ENCODE assay signal across 11 mouse cellular contexts in the genomic region with DNA sequence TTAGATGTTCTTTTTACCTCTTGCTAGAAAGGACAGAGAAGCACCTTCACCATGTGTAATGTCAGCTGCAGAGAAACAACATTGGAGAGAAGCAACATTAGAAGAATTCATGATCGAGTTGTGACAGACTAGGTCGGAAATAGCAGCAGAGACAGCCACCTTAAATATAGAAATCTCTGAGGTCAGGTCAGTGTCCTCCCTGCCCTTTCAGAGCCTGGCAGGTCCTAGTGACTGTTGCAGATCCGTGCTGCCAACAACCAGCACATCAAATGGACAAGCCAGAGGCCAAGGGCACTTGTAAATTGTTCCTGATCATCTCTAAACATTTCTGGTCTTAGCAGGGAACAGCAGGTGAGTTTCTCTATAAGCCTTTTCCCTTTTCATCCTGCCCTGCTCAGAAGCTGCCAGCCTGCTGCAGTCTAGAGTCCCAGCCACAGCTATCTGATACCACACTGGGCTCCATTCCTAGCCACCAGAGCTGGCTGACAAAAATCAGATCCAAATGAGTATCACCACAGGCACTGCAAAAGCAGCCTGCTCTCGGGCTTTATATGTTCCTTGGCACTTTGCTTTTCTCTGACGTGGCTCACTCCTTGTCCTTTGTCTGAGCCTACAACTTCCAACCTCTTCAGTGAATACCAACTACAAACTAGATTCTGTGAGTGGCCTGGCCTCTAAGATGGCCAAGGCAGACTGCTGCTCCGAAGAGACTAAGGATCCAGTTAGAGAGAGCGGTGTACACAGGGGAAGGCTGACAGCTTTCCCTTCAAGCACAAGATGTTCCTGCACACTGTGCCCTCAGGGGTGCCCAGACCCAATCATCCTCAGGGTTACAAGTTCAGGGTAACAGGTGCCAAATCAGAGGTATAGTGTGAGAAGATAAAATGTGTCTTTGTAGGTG.
A peak's percentile ranks its signal among the peaks of the same experiment; 100 is the strongest.
DNase-seq lines count a peak whose midpoint lies in the region; ATAC-seq and TF ChIP-seq lines count a peak whose summit lies in the region.
"Had no signal": no experiment of that assay in that cellular context is flagged by ENCODE, and none has a peak within 500 bp of the region (broad histone marks: within the 10 kb centered on the region; RNA-seq: fewer than 3 reads in every experiment).

No protein-coding gene starts in this region.

- H3K9me3 ChIP-seq in hindbrain, embryonic 15.5 days = no peaks in the 10 kb centered on the region
- H3K9me3 ChIP-seq in intestine, embryonic 15.5 days = no peaks in the 10 kb centered on the region
- H3K9me3 ChIP-seq: embryonic facial prominence, embryonic 13.5 days; limb, embryonic 12.5 days had no signal

- no peak for TF ChIP-seq POLR2A in kidney, adult 2 months (IDR thresholded peaks at IDR 0.05; ENCODE audit: low read depth, low read length)

- H3K4me1 ChIP-seq in hindbrain, embryonic 15.5 days (replicated peaks) = no peaks in the 10 kb centered on the region; the same call in 1 of the 2 replicates
- no peaks in the 10 kb centered on the region for H3K4me1 ChIP-seq in kidney, adult 2 months (ENCODE audit: control insufficient read depth, insufficient read depth, low read length)
- H3K4me1 ChIP-seq in intestine, embryonic 15.5 days (replicated peaks) = no peaks in the 10 kb centered on the region

- H3K27ac ChIP-seq in gastrocnemius, adult 2 months = peak overlapping the region; percentile 95
- peak overlapping the region; percentile 42 for H3K27ac ChIP-seq in hindbrain, embryonic 15.5 days (replicated peaks)
- no peak overlapping the region for H3K27ac ChIP-seq in kidney, adult 2 months (ENCODE audit: insufficient read depth, low read depth, low read length)
- H3K27ac ChIP-seq in intestine, embryonic 15.5 days = no peak overlapping the region
- H3K27ac ChIP-seq: embryonic facial prominence, embryonic 13.5 days; limb, embryonic 12.5 days had no signal

- 48% methylated on average over 7 of the region's 7 CpGs for WGBS in hindbrain, embryonic 15.5 days
- WGBS in kidney, adult 2 months = 72% methylated on average over 7 of the region's 7 CpGs
- 74% methylated on average over 7 of the region's 7 CpGs for WGBS in intestine, embryonic 15.5 days

- peak overlapping the region; percentile 52 for H3K4me3 ChIP-seq in gastrocnemius, adult 2 months
- no peak overlapping the region for H3K4me3 ChIP-seq in hindbrain, embryonic 15.5 days
- H3K4me3 ChIP-seq in kidney, adult 2 months (ENCODE audit: insufficient read depth, low read depth, low read length) = no peak overlapping the region
- no peak overlapping the region for H3K4me3 ChIP-seq in intestine, embryonic 15.5 days (replicated peaks)
- H3K4me3 ChIP-seq: embryonic facial prominence, embryonic 13.5 days; limb, embryonic 12.5 days had no signal

- H3K9ac ChIP-seq in hindbrain, embryonic 15.5 days = no peak overlapping the region
- H3K9ac ChIP-seq in intestine, embryonic 15.5 days = no peak overlapping the region
- H3K9ac ChIP-seq: embryonic facial prominence, embryonic 13.5 days; limb, embryonic 12.5 days had no signal

- no peak overlapping the region for H3K4me2 ChIP-seq in hindbrain, embryonic 15.5 days
- no peak overlapping the region for H3K4me2 ChIP-seq in intestine, embryonic 15.5 days (replicated peaks)
- H3K4me2 ChIP-seq: embryonic facial prominence, embryonic 13.5 days; limb, embryonic 12.5 days had no signal

- no peaks in the 10 kb centered on the region for H3K27me3 ChIP-seq in hindbrain, embryonic 15.5 days
- no peaks in the 10 kb centered on the region for H3K27me3 ChIP-seq in kidney, adult 2 months (replicated peaks; ENCODE audit: control insufficient read depth, insufficient read depth, low read length)
- H3K27me3 ChIP-seq in intestine, embryonic 15.5 days (replicated peaks) = no peaks in the 10 kb centered on the region
- H3K27me3 ChIP-seq: embryonic facial prominence, embryonic 13.5 days had no signal

- no peaks in the 10 kb centered on the region for H3K36me3 ChIP-seq in hindbrain, embryonic 15.5 days
- no peaks in the 10 kb centered on the region for H3K36me3 ChIP-seq in kidney, adult 2 months (ENCODE audit: control insufficient read depth, insufficient read depth, low read length)
- no peaks in the 10 kb centered on the region for H3K36me3 ChIP-seq in intestine, embryonic 15.5 days
- H3K36me3 ChIP-seq: embryonic facial prominence, embryonic 13.5 days; limb, embryonic 12.5 days had no signal

- no peak for TF ChIP-seq CTCF in gastrocnemius, adult 2 months (IDR thresholded peaks at IDR 0.05)
- TF ChIP-seq CTCF in kidney, adult 2 months (conservative IDR thresholded peaks at IDR 0.05; ENCODE audit: insufficient read depth, insufficient read length, low read depth, low read length) = no peak

- DNase-seq in left cerebral cortex, postnatal 25 days (ENCODE audit: low spot score in 2 of 2) = peak; percentile 6 to 48
- no peak for DNase-seq in left cerebral cortex, adult 8-10 months (ENCODE audit: low spot score in 2 of 2)
- DNase-seq in gastrocnemius, adult 2 months = peak; percentile 81
- DNase-seq in right cerebral cortex, postnatal 25 days = peak; percentile 5
- DNase-seq in kidney, adult 2 months = no peak
- DNase-seq in urinary bladder, postnatal 14 days (ENCODE audit: low spot score) = no peak

- intact Hi-C loops in left cerebral cortex, postnatal 25 days (cut with DNase I) = loop anchor here (5.0 kb wide), 1 partner anchor 103 kb away; the partner anchor contains the start of gene Pfn2
- intact Hi-C loops in gastrocnemius, adult 2 months (cut with DNase I) = loop anchor here (1.0 kb wide), 1 partner anchor 103 kb away; no protein-coding TSS in a partner anchor

- ATAC-seq in hindbrain, embryonic 15.5 days (ENCODE audit: low FRiP score, low read depth) = peak; percentile 71
- no peak for ATAC-seq in intestine, embryonic 15.5 days
- ATAC-seq: intestine, embryonic 16.5 days had no signal

Comparison
In these comparisons a context has a peak if more than half of its experiments do, and no peak if none do; other contexts are left out.
1. DNase-seq: peak in left cerebral cortex, postnatal 25 days (2 of 2), gastrocnemius, adult 2 months (single experiment) and right cerebral cortex, postnatal 25 days (single experiment); none in left cerebral cortex, adult 8-10 months (0 of 2), kidney, adult 2 months (single experiment) and urinary bladder, postnatal 14 days (single experiment).
2. H3K27ac ChIP-seq: peak in gastrocnemius, adult 2 months (single experiment) and hindbrain, embryonic 15.5 days (single experiment); none in kidney, adult 2 months (single experiment) and intestine, embryonic 15.5 days (single experiment).